Mouse (Mus musculus) forebrain, embryonic 15.5 days (tissue): ENCODE results near the gene Cfap221. TPM values are rescaled to one million over a fixed set of nuclear protein-coding genes. Genes with fewer than 3 reads are reported as not detected.
A peak's percentile ranks its signal among the peaks of the same experiment; 100 is the strongest.

ENCODE experiments used
- ATAC-seq: fragments of 200-750 bp; cut with Nextera tagmentation; replicated peaks from 2 replicates; pipeline ENCODE4 v1.8.0; 2017; ENCODE audit warnings: mild to moderate bottlenecking, moderate TSS enrichment, moderate library complexity
- H3K27ac ChIP-seq: fragments of 300-500 bp; sonication (generic); replicated peaks from 2 replicates; pipeline ENCODE4 v1.5.1; 2015; ENCODE audit warnings: mild to moderate bottlenecking, inconsistent platforms
- H3K27me3 ChIP-seq: fragments of 300-500 bp; sonication (generic); 2 replicates; pipeline ENCODE4 v1.6.1; 2015; ENCODE audit warnings: inconsistent platforms
- H3K36me3 ChIP-seq: fragments of 300-500 bp; sonication (generic); 2 replicates; pipeline ENCODE4 v1.6.1; 2015; ENCODE audit warnings: mild to moderate bottlenecking, inconsistent platforms
- H3K4me1 ChIP-seq: fragments of 300-500 bp; sonication (generic); 2 replicates; pipeline ENCODE4 v1.6.1; 2015; ENCODE audit warnings: inconsistent platforms
- H3K4me2 ChIP-seq: fragments of 300-500 bp; sonication (generic); replicated peaks from 2 replicates; pipeline ENCODE4 v1.6.1; 2015; ENCODE audit warnings: mild to moderate bottlenecking, inconsistent platforms
- H3K4me3 ChIP-seq: fragments of 300-500 bp; sonication (generic); 2 replicates; pipeline ENCODE4 v1.5.1; 2015; ENCODE audit warnings: mild to moderate bottlenecking, inconsistent platforms
- H3K9ac ChIP-seq: fragments of 300-500 bp; sonication (generic); replicated peaks from 2 replicates; pipeline ENCODE4 v1.6.1; 2015; ENCODE audit warnings: mild to moderate bottlenecking, inconsistent platforms
- H3K9me3 ChIP-seq: fragments of 300-500 bp; sonication (generic); 2 replicates; pipeline ENCODE4 v1.6.1; 2016; ENCODE audit warnings: inconsistent platforms
- WGBS: fragments of 180-500 bp; shearing (Covaris S2); methylation state at CpG from one replicate; pipeline ENCODE4 v1.1.7; 2015; ENCODE audit warnings: mixed read lengths; 5-methylcytosine and 5-hydroxymethylcytosine counted together
- polyA plus RNA-seq: library from polyadenylated mRNA; unstranded; fragments of >200 nt; fragmentation: Nextera tagmentation; extraction: Ambion mirVana; gene quantifications from 2 replicates; pipeline ENCODE4 v1.2.1, GENCODE M21; 2015

The Cfap221 gene
- polyA plus RNA-seq, 1 experiment from 2014 or later = 0.55 TPM

DNA sequence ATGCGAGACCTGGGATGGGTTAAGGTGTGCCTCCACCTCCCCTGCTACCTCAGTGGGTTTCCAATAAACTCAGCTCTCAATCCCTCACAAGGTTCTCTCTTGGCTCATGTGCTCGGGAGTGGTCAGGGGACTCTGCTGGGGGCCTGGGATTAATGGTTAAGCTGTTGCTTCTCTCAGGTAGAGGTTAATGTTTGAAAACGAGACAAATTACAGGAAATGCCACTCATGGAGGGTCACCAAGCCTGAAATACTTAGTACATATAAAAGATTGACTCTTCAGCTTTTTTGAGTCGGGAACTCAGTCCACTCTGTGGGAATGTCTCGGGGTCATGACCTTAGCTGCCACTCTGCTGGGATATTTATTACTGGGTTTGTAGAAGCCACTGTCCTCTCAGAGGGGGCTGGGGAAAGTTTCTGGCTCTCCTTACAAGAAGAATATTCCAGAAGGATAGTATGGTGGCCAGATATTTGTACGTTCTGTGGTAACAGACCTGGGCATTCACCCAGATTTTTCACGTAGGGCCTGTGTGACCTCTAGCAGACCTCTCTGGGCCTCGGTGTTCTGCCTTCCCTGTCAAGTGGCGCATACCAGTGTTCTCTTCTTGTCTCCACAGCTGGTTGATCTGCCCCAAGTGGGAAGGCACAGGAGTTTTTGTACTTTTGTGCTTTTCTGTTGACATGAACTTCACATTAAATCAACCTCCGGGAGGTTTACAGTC, 27.5 kb upstream of the Cfap221 start:
- no peak overlapping the region for H3K4me2 ChIP-seq
- 0 out of 2 replicates have a peak, but pooled peaks cover 3% of the 10 kb centered on the region for H3K4me1 ChIP-seq
- no peaks in the 10 kb centered on the region for H3K9me3 ChIP-seq
- H3K27ac ChIP-seq = no peak overlapping the region
- H3K9ac ChIP-seq = no peak overlapping the region
- no peaks in the 10 kb centered on the region for H3K36me3 ChIP-seq
- H3K27me3 ChIP-seq = no peaks in the 10 kb centered on the region
- WGBS = 76% methylated on average over 10 of the region's 10 CpGs
- no peak for ATAC-seq
- H3K4me3 ChIP-seq = no peak overlapping the region

GRCm38 (mm10) chr1:120021951-120022350, 24.9 kb upstream of the Cfap221 start:
- Histone ChIP-seq H3K36me3 (no peaks in the 10 kb centered on the region), H3K27ac (no peak overlapping the region), H3K4me3 (no peak overlapping the region), H3K4me1 (no peaks in the 10 kb centered on the region), H3K9me3 (no peaks in the 10 kb centered on the region), H3K9ac (no peak overlapping the region), H3K4me2 (no peak overlapping the region), H3K27me3 (no peaks in the 10 kb centered on the region)
- no peak for ATAC-seq
- 87% methylated on average over 17 of the region's 17 CpGs for WGBS

- Histone ChIP-seq H3K4me1 (no peaks in the 10 kb centered on the region), H3K36me3 (no peaks in the 10 kb centered on the region), H3K27me3 (no peaks in the 10 kb centered on the region), H3K4me3 (no peak overlapping the region), H3K9ac (no peak overlapping the region), H3K4me2 (no peak overlapping the region), H3K27ac (no peak overlapping the region), H3K9me3 (no peaks in the 10 kb centered on the region)
- no peak for ATAC-seq
- 78% methylated on average over 7 of the region's 7 CpGs for WGBS
Observed at GRCm38 (mm10) chr1:120020322-120020897, 23.4 kb upstream of the Cfap221 start.

DNA sequence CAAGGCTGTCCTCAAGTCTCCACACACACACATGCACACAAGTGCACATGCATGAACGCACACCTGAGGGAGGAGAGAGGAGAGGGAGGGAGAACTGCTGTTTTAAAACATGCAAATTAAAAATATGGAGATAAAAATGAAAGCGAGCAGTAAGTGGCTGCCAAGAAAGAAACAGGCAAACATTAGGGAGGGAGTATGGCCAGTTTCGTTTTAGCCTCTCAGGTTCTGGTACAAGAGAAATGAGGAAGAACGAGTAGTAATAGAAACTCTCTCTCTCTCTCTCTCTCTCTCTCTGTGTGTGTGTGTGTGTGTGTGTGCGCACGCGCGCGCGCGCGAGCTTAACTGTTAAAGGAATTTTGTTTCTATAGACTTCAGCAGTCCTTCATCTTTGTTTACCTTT, 22.4 kb upstream of the Cfap221 start:
- H3K27me3 ChIP-seq = no peaks in the 10 kb centered on the region
- H3K36me3 ChIP-seq = no peaks in the 10 kb centered on the region
- no peaks in the 10 kb centered on the region for H3K9me3 ChIP-seq
- H3K4me1 ChIP-seq = no peaks in the 10 kb centered on the region
- H3K4me3 ChIP-seq = no peak overlapping the region
- 93% methylated on average over 12 of the region's 12 CpGs for WGBS
- no peak overlapping the region for H3K27ac ChIP-seq
- H3K9ac ChIP-seq = no peak overlapping the region
- no peak overlapping the region for H3K4me2 ChIP-seq
- no peak for ATAC-seq

DNA sequence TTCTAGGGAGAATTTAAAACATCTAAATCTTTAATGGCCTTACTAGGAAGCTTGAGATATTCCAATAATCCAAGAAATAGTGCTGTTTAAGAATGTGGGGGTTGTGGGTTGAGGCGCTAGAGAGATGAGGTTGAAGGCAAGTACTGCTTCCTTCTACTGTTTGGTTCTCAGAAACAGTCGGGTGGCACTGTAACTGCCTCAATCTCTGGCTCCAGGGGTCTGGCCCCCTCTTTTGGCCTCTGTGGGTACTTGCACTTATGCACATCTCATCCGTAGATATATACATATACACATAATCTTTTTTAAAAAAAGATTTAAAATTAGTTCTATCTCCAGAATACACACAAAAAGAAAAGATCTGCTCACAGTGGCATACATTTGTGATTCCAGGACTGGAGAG, 21.9 kb upstream of the Cfap221 start:
- no peak for ATAC-seq
- H3K27ac ChIP-seq = no peak overlapping the region
- no peaks in the 10 kb centered on the region for H3K36me3 ChIP-seq
- no peak overlapping the region for H3K4me3 ChIP-seq
- H3K9ac ChIP-seq = no peak overlapping the region
- H3K4me2 ChIP-seq = no peak overlapping the region
- no peaks in the 10 kb centered on the region for H3K27me3 ChIP-seq
- no peaks in the 10 kb centered on the region for H3K9me3 ChIP-seq
- WGBS = 21% methylated on average over 3 of the region's 3 CpGs
- H3K4me1 ChIP-seq = no peaks in the 10 kb centered on the region

DNA sequence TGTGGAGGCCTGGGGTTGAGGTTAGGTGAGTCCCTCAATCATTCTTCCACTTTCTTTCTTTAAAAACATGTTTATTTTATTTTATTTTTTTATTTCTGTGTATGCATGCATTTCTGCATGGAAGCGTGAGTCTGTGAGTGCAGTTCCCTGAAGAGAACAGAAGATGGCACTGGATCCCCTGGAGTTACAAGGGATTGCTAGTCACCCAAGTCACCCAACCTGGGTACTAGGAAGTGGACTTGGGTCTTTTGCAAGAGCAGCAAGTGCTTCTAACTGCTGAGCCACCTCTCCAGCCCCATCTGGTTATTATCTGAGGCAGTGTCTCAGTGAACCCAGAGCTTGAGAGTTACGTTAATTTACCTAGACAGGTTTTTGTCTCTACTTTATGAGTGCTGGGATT, 19.2 kb upstream of the Cfap221 start:
- Histone ChIP-seq H3K27me3 (no peaks in the 10 kb centered on the region), H3K4me3 (no peak overlapping the region), H3K9me3 (no peaks in the 10 kb centered on the region), H3K9ac (no peak overlapping the region), H3K27ac (no peak overlapping the region), H3K4me2 (no peak overlapping the region), H3K36me3 (no peaks in the 10 kb centered on the region), H3K4me1 (no peaks in the 10 kb centered on the region)
- no peak for ATAC-seq
- 78% methylated on average over 2 of the region's 2 CpGs for WGBS

DNA sequence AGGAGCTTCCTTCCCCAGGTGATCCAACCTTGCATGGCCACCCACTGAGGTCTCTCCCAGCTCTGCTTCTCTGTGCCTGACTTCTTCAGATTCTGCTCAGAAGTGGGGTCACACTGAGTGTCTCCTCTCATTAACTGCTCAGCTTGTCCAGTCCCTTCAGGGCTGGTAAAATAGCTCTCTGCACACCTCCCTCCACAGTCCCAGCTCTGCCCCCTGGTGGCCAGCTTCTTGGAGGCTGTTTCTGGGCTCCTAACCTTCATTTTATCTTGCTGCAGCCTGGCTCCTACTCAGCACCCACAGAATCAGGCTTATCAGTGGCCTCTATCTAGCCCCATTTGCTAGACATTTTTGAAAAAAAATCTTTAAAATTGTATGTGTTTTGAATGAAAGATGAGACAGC, 16.1 kb upstream of the Cfap221 start:
- H3K4me3 ChIP-seq = no peak overlapping the region
- H3K4me1 ChIP-seq = no peaks in the 10 kb centered on the region
- no peak overlapping the region for H3K9ac ChIP-seq
- no peak overlapping the region for H3K4me2 ChIP-seq
- 0 out of 2 replicates have a peak, but pooled peaks cover 2% of the 10 kb centered on the region for H3K27me3 ChIP-seq
- no peaks in the 10 kb centered on the region for H3K9me3 ChIP-seq
- peak; percentile 49 for ATAC-seq
- no peaks in the 10 kb centered on the region for H3K36me3 ChIP-seq
- H3K27ac ChIP-seq = no peak overlapping the region

GRCm38 (mm10) chr1:120012638-120013037, 15.6 kb upstream of the Cfap221 start:
- no peak overlapping the region for H3K9ac ChIP-seq
- 76% methylated on average over 12 of the region's 12 CpGs for WGBS

GRCm38 (mm10) chr1:120007851-120008588, 11.0 kb upstream of the Cfap221 start:
- peak overlapping the region; percentile 44 for H3K4me3 ChIP-seq
- WGBS = 14% methylated on average over 11 of the region's 11 CpGs
- H3K4me2 ChIP-seq = peak overlapping the region; percentile 85
- H3K9ac ChIP-seq = no peak overlapping the region
- no peak for ATAC-seq
- no peaks in the 10 kb centered on the region for H3K9me3 ChIP-seq
- H3K36me3 ChIP-seq = no peaks in the 10 kb centered on the region
- H3K27ac ChIP-seq = no peak overlapping the region
- H3K4me1 ChIP-seq = peaks cover 15% of the 10 kb centered on the region
- 0 out of 2 replicates have a peak, but pooled peaks cover 5% of the 10 kb centered on the region for H3K27me3 ChIP-seq

More at GRCm38 (mm10) chr1:120012638-120013037, 15.6 kb upstream of the Cfap221 start:
- ATAC-seq = no peak
- Histone ChIP-seq H3K4me2 (no peak overlapping the region), H3K27me3 (0 out of 2 replicates have a peak, but pooled peaks cover 5% of the 10 kb centered on the region), H3K9me3 (no peaks in the 10 kb centered on the region), H3K36me3 (no peaks in the 10 kb centered on the region), H3K4me1 (peaks cover 5% of the 10 kb centered on the region; the same call in 1 of the 2 replicates), H3K27ac (no peak overlapping the region), H3K4me3 (no peak overlapping the region)

- Histone ChIP-seq H3K9me3 (no peaks in the 10 kb centered on the region), H3K27ac (no peak within 1 kb of the TSS), H3K4me1 (peaks cover 15% of the 10 kb centered on the region), H3K4me2 (peak within 1 kb of the TSS; percentile 85), H3K9ac (peak within 1 kb of the TSS; percentile 44), H3K36me3 (no peaks in the 10 kb centered on the region), H3K4me3 (peak within 1 kb of the TSS; percentile 44), H3K27me3 (0 out of 2 replicates have a peak, but pooled peaks cover 5% of the 10 kb centered on the region)
- 2% methylated on average over 39 of the region's 39 CpGs for WGBS
- ATAC-seq = peak; percentile 80
Observed at GRCm38 (mm10) chr1:120006844-120007790, 10.1 kb upstream of the Cfap221 start, which contains the start of gene Sctr. Gene Sctr (plus strand): TSS chr1:120006894.

DNA sequence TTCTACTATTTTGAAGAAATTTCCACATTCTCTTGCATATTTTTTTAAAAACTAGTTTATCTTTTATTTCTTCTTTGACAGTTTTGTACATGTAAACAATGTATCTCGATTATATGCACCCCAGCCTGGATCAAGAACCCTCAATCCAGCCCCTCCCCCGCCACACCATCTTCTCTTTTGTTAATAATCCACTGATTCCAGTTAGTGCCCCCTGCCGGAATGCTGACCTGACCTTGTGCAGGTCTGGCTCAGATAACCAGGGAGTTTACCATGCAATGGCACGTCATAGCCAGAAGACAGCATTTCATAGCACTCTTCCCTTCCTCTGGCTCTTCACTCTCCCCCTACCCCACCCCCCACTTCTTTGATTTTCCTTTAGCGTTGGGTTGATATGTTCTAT, 610 bp upstream of the Cfap221 start:
- Histone ChIP-seq H3K9ac (no peak overlapping the region), H3K9me3 (no peaks in the 10 kb centered on the region), H3K4me3 (peak overlapping the region; percentile 40), H3K27me3 (no peaks in the 10 kb centered on the region), H3K36me3 (no peaks in the 10 kb centered on the region), H3K27ac (no peak overlapping the region), H3K4me2 (peak overlapping the region; percentile 75), H3K4me1 (peaks cover 8% of the 10 kb centered on the region)
- no peak for ATAC-seq
- WGBS = 29% methylated on average over 5 of the region's 5 CpGs
